Mouse (Mus musculus): Measurements from ENCODE around the gene Ppp2ca. TPM values are rescaled to one million over a fixed set of nuclear protein-coding genes. Genes with fewer than 3 reads are reported as not detected.

The Ppp2ca gene
- polyA plus RNA-seq (2014; fragmentation: Nextera tagmentation; extraction: Ambion mirVana), result 112 and 117 TPM in 2 replicates

GRCm38 (mm10) chr11:52098398-52098946 is at the start of gene Ppp2ca:
TSS of gene Ppp2ca (plus strand) at chr11:52098681.
- under 1% methylated on average over 53 of the region's 53 CpGs for WGBS
- Histone ChIP-seq H3K4me1 (ENCODE audit: control insufficient read depth, insufficient read depth, low read length) (peaks cover 16% of the 10 kb centered on the region), H3K36me3 (ENCODE audit: control insufficient read depth, insufficient read depth, low read length) (no peaks in the 10 kb centered on the region; the same call in 1 of the 2 replicates), H3K27ac (replicated peaks; ENCODE audit: low read depth, low read length) (peak within 1 kb of the TSS; percentile 98), H3K4me2 (ENCODE audit: low read depth, severe bottlenecking) (peak within 1 kb of the TSS; percentile 77), H3K9me3 (ENCODE audit: control insufficient read depth, low read length) (no peaks in the 10 kb centered on the region), H3K27me3 (ENCODE audit: control insufficient read depth, insufficient read depth, low read length) (no peaks in the 10 kb centered on the region), H3K4me3 (ENCODE audit: low read depth, low read length) (peak within 1 kb of the TSS; percentile 76), H3K9ac (ENCODE audit: low read length) (peak within 1 kb of the TSS; percentile 99)
- DNase-seq (ENCODE audit: low spot score) (peak; percentile 98), ATAC-seq (ENCODE audit: insufficient number of reproducible peaks, low FRiP score, low TSS enrichment, low read depth) (peak; percentile 98)

GRCm38 (mm10) chr11:52053371-52053770 is 45.1 kb upstream of the Ppp2ca start:
- Histone ChIP-seq H3K4me3 (ENCODE audit: low read depth, low read length) (no peak overlapping the region), H3K4me2 (ENCODE audit: low read depth, severe bottlenecking) (no peak overlapping the region), H3K9me3 (ENCODE audit: control insufficient read depth, low read length) (no peaks in the 10 kb centered on the region), H3K36me3 (ENCODE audit: control insufficient read depth, insufficient read depth, low read length) (no peaks in the 10 kb centered on the region), H3K9ac (ENCODE audit: low read length) (no peak overlapping the region), H3K27ac (replicated peaks; ENCODE audit: low read depth, low read length) (no peak overlapping the region), H3K27me3 (ENCODE audit: control insufficient read depth, insufficient read depth, low read length) (no peaks in the 10 kb centered on the region), H3K4me1 (ENCODE audit: control insufficient read depth, insufficient read depth, low read length) (no peaks in the 10 kb centered on the region)
- DNase-seq (ENCODE audit: low spot score), result no peak
- no peak for ATAC-seq (ENCODE audit: insufficient number of reproducible peaks, low FRiP score, low TSS enrichment, low read depth)
- WGBS, result 88% methylated on average over 6 of the region's 6 CpGs

DNA sequence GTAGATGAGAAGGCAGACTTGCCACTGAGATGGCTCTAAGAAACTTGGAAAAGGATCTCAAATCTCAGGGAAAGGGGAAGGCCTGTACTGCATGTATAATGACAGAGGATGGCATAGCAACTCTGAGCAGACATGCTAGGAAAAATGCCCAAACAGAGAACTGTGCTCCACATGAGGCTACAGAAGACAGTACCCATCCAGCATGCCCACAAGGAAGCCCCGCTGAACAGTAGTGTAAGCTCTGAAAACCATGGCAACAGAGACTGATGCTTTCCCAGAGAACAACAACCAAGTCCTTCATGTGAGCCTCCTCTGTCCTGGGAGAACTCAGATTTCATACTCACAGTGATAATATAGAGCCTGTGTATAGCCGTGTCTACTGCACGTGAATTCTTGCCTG is 43.8 kb upstream of the Ppp2ca start:
- Histone ChIP-seq H3K4me3 (ENCODE audit: low read depth, low read length) (no peak overlapping the region), H3K27ac (replicated peaks; ENCODE audit: low read depth, low read length) (no peak overlapping the region), H3K27me3 (ENCODE audit: control insufficient read depth, insufficient read depth, low read length) (no peaks in the 10 kb centered on the region), H3K9me3 (ENCODE audit: control insufficient read depth, low read length) (no peaks in the 10 kb centered on the region), H3K9ac (ENCODE audit: low read length) (no peak overlapping the region), H3K4me1 (ENCODE audit: control insufficient read depth, insufficient read depth, low read length) (no peaks in the 10 kb centered on the region), H3K4me2 (ENCODE audit: low read depth, severe bottlenecking) (no peak overlapping the region), H3K36me3 (ENCODE audit: control insufficient read depth, insufficient read depth, low read length) (no peaks in the 10 kb centered on the region)
- no peak for DNase-seq (ENCODE audit: low spot score)
- WGBS, result 86% methylated on average over 3 of the region's 3 CpGs
- ATAC-seq (ENCODE audit: insufficient number of reproducible peaks, low FRiP score, low TSS enrichment, low read depth), result no peak

GRCm38 (mm10) chr11:52056198-52056597 is 42.3 kb upstream of the Ppp2ca start:
- no peak overlapping the region for H3K4me2 ChIP-seq (ENCODE audit: low read depth, severe bottlenecking)
- no peaks in the 10 kb centered on the region for H3K4me1 ChIP-seq (ENCODE audit: control insufficient read depth, insufficient read depth, low read length)
- H3K27me3 ChIP-seq (ENCODE audit: control insufficient read depth, insufficient read depth, low read length), result no peaks in the 10 kb centered on the region
- H3K4me3 ChIP-seq (ENCODE audit: low read depth, low read length), result no peak overlapping the region
- no peaks in the 10 kb centered on the region for H3K9me3 ChIP-seq (ENCODE audit: control insufficient read depth, low read length)
- 80% methylated on average over 5 of the region's 5 CpGs for WGBS
- H3K36me3 ChIP-seq (ENCODE audit: control insufficient read depth, insufficient read depth, low read length), result no peaks in the 10 kb centered on the region
- H3K9ac ChIP-seq (ENCODE audit: low read length), result no peak overlapping the region
- DNase-seq (ENCODE audit: low spot score), result no peak
- ATAC-seq (ENCODE audit: insufficient number of reproducible peaks, low FRiP score, low TSS enrichment, low read depth), result no peak
- H3K27ac ChIP-seq (replicated peaks; ENCODE audit: low read depth, low read length), result no peak overlapping the region

DNA sequence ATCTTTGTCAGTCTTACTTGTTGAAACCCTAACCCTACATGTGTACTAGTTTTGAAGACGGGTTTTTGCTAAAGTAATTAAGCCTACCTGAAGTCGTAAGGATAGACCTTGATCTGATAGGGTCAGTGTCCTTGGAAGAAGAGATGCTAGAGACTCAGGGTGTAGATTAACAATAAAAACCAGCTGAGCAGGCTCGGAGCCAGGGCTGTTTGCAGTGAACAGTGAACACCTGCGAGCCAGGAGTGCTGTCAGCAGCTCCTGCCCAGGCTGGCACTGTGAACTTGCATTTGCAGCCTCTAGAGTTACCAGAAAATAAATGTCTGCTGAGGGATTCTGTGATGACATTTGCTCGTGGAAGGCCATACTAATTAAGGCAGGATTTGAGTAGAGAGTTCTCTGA is 39.5 kb upstream of the Ppp2ca start:
- Histone ChIP-seq H3K9me3 (ENCODE audit: control insufficient read depth, low read length) (no peaks in the 10 kb centered on the region), H3K4me1 (ENCODE audit: control insufficient read depth, insufficient read depth, low read length) (no peaks in the 10 kb centered on the region), H3K4me3 (ENCODE audit: low read depth, low read length) (no peak overlapping the region), H3K27me3 (ENCODE audit: control insufficient read depth, insufficient read depth, low read length) (no peaks in the 10 kb centered on the region), H3K9ac (ENCODE audit: low read length) (no peak overlapping the region), H3K36me3 (ENCODE audit: control insufficient read depth, insufficient read depth, low read length) (no peaks in the 10 kb centered on the region), H3K27ac (replicated peaks; ENCODE audit: low read depth, low read length) (no peak overlapping the region), H3K4me2 (ENCODE audit: low read depth, severe bottlenecking) (no peak overlapping the region)
- no peak for DNase-seq (ENCODE audit: low spot score)
- ATAC-seq (ENCODE audit: insufficient number of reproducible peaks, low FRiP score, low TSS enrichment, low read depth), result no peak
- 67% methylated on average over 5 of the region's 5 CpGs for WGBS

- no peak overlapping the region for H3K4me3 ChIP-seq (ENCODE audit: low read depth, low read length)
- ATAC-seq (ENCODE audit: insufficient number of reproducible peaks, low FRiP score, low TSS enrichment, low read depth), result no peak
- DNase-seq (ENCODE audit: low spot score), result no peak
- H3K9me3 ChIP-seq (ENCODE audit: control insufficient read depth, low read length), result no peaks in the 10 kb centered on the region
- no peak overlapping the region for H3K27ac ChIP-seq (replicated peaks; ENCODE audit: low read depth, low read length)
- H3K4me1 ChIP-seq (ENCODE audit: control insufficient read depth, insufficient read depth, low read length), result no peaks in the 10 kb centered on the region
- H3K4me2 ChIP-seq (ENCODE audit: low read depth, severe bottlenecking), result no peak overlapping the region
- no peak overlapping the region for H3K9ac ChIP-seq (ENCODE audit: low read length)
- WGBS, result 92% methylated on average over 4 of the region's 4 CpGs
- no peaks in the 10 kb centered on the region for H3K36me3 ChIP-seq (ENCODE audit: control insufficient read depth, insufficient read depth, low read length)
- no peaks in the 10 kb centered on the region for H3K27me3 ChIP-seq (ENCODE audit: control insufficient read depth, insufficient read depth, low read length)
Measured at GRCm38 (mm10) chr11:52060315-52060714, 38.2 kb upstream of the Ppp2ca start.

- no peaks in the 10 kb centered on the region for H3K36me3 ChIP-seq (ENCODE audit: control insufficient read depth, insufficient read depth, low read length)
- no peaks in the 10 kb centered on the region for H3K9me3 ChIP-seq (ENCODE audit: control insufficient read depth, low read length)
- 96% methylated on average over 5 of the region's 5 CpGs for WGBS
- no peak overlapping the region for H3K9ac ChIP-seq (ENCODE audit: low read length)
- H3K4me3 ChIP-seq (ENCODE audit: low read depth, low read length), result no peak overlapping the region
- H3K27ac ChIP-seq (replicated peaks; ENCODE audit: low read depth, low read length), result no peak overlapping the region
- DNase-seq (ENCODE audit: low spot score), result no peak
- no peaks in the 10 kb centered on the region for H3K4me1 ChIP-seq (ENCODE audit: control insufficient read depth, insufficient read depth, low read length)
- ATAC-seq (ENCODE audit: insufficient number of reproducible peaks, low FRiP score, low TSS enrichment, low read depth), result no peak
- H3K4me2 ChIP-seq (ENCODE audit: low read depth, severe bottlenecking), result no peak overlapping the region
- H3K27me3 ChIP-seq (ENCODE audit: control insufficient read depth, insufficient read depth, low read length), result no peaks in the 10 kb centered on the region
Measured at GRCm38 (mm10) chr11:52062406-52062805, 36.1 kb upstream of the Ppp2ca start.

GRCm38 (mm10) chr11:52064398-52064797 is 34.1 kb upstream of the Ppp2ca start:
- no peak overlapping the region for H3K4me2 ChIP-seq (ENCODE audit: low read depth, severe bottlenecking)
- H3K9ac ChIP-seq (ENCODE audit: low read length), result no peak overlapping the region
- no peaks in the 10 kb centered on the region for H3K4me1 ChIP-seq (ENCODE audit: control insufficient read depth, insufficient read depth, low read length)
- no peak for DNase-seq (ENCODE audit: low spot score)
- ATAC-seq (ENCODE audit: insufficient number of reproducible peaks, low FRiP score, low TSS enrichment, low read depth), result no peak
- no peaks in the 10 kb centered on the region for H3K27me3 ChIP-seq (ENCODE audit: control insufficient read depth, insufficient read depth, low read length)
- no peaks in the 10 kb centered on the region for H3K36me3 ChIP-seq (ENCODE audit: control insufficient read depth, insufficient read depth, low read length)
- WGBS, result 57% methylated on average over 3 of the region's 3 CpGs
- H3K27ac ChIP-seq (replicated peaks; ENCODE audit: low read depth, low read length), result no peak overlapping the region
- no peak overlapping the region for H3K4me3 ChIP-seq (ENCODE audit: low read depth, low read length)
- no peaks in the 10 kb centered on the region for H3K9me3 ChIP-seq (ENCODE audit: control insufficient read depth, low read length)

- Histone ChIP-seq H3K4me3 (ENCODE audit: low read depth, low read length) (no peak overlapping the region), H3K27ac (replicated peaks; ENCODE audit: low read depth, low read length) (no peak overlapping the region), H3K4me2 (ENCODE audit: low read depth, severe bottlenecking) (peak overlapping the region; percentile 12; the same call in 1 of the 2 replicates), H3K9me3 (ENCODE audit: control insufficient read depth, low read length) (no peaks in the 10 kb centered on the region), H3K9ac (ENCODE audit: low read length) (peak overlapping the region; percentile 27; the same call in 1 of the 2 replicates), H3K27me3 (ENCODE audit: control insufficient read depth, insufficient read depth, low read length) (no peaks in the 10 kb centered on the region), H3K4me1 (ENCODE audit: control insufficient read depth, insufficient read depth, low read length) (no peaks in the 10 kb centered on the region), H3K36me3 (ENCODE audit: control insufficient read depth, insufficient read depth, low read length) (no peaks in the 10 kb centered on the region)
- ATAC-seq (ENCODE audit: insufficient number of reproducible peaks, low FRiP score, low TSS enrichment, low read depth) (no peak), DNase-seq (ENCODE audit: low spot score) (peak; percentile 23)
- WGBS, result 6% methylated on average over 5 of the region's 5 CpGs
Measured at GRCm38 (mm10) chr11:52065841-52066240, 32.6 kb upstream of the Ppp2ca start.
